ENCODE assay signal across 17 mouse cellular contexts in genomic region chr10:22072739-22073138, GRCm38 (mm10). TPM values are rescaled to one million over a fixed set of nuclear protein-coding genes. Genes with fewer than 3 reads are reported as not detected.
A peak's percentile ranks its signal among the peaks of the same experiment; 100 is the strongest.
DNase-seq lines count a peak whose midpoint lies in the region; ATAC-seq and TF ChIP-seq lines count a peak whose summit lies in the region.
"Had no signal": no experiment of that assay in that cellular context is flagged by ENCODE, and none has a peak within 500 bp of the region (broad histone marks: within the 10 kb centered on the region; RNA-seq: fewer than 3 reads in every experiment).

No protein-coding gene starts in this region.

- intact Hi-C loops in heart, postnatal 25 days (cut with DNase I), result no loop called here

- H3K4me1 ChIP-seq in liver, embryonic 14.5 days (replicated peaks; ENCODE audit: control insufficient read depth in 2 of 2, insufficient read depth in 2 of 2, low read length in 1 of 2), result no peaks in the 10 kb centered on the region
- no peaks in the 10 kb centered on the region for H3K4me1 ChIP-seq in liver, embryonic 12.5 days
- no peaks in the 10 kb centered on the region for H3K4me1 ChIP-seq in MEL (ENCODE audit: control insufficient read depth in 1 of 2, insufficient read depth in 2 of 2, low read length in 2 of 2)
- H3K4me1 ChIP-seq in forebrain, embryonic 12.5 days, result no peaks in the 10 kb centered on the region
- H3K4me1 ChIP-seq: liver, embryonic 15.5 days; megakaryocyte, embryonic 14.5 days had no signal

- no peak for TF ChIP-seq POLR2A in MEL (IDR thresholded peaks at IDR 0.05; ENCODE audit: control insufficient read depth in 1 of 2, insufficient read depth in 1 of 2, low read depth in 1 of 2, low read length in 2 of 2, poor library complexity in 1 of 2)

- H3K4me3 ChIP-seq in liver, embryonic 14.5 days (ENCODE audit: insufficient read depth in 1 of 2, low read depth in 2 of 2, low read length in 2 of 2), result no peak overlapping the region
- no peak overlapping the region for H3K4me3 ChIP-seq in liver, embryonic 12.5 days
- no peak overlapping the region for H3K4me3 ChIP-seq in MEL (ENCODE audit: control insufficient read depth in 1 of 2, insufficient read depth in 1 of 2, low read depth in 2 of 2, low read length in 2 of 2)
- H3K4me3 ChIP-seq in forebrain, embryonic 12.5 days (replicated peaks), result no peak overlapping the region
- H3K4me3 ChIP-seq: liver, embryonic 15.5 days; megakaryocyte, embryonic 14.5 days had no signal

- TF ChIP-seq RAD21 in MEL (IDR thresholded peaks at IDR 0.05; ENCODE audit: low read depth, low read length), result no peak

- no peak for TF ChIP-seq EP300 in liver, embryonic 14.5 days (IDR thresholded peaks at IDR 0.05; ENCODE audit: low read depth)
- TF ChIP-seq EP300 in MEL (IDR thresholded peaks at IDR 0.05; ENCODE audit: low read depth in 1 of 2, low read length in 2 of 2), result no peak

- TF ChIP-seq CTCF in liver, embryonic 14.5 days (IDR thresholded peaks at IDR 0.05; ENCODE audit: low read depth), result 0 out of 2 replicates have a peak, but pooled peaks have one; percentile 14
- peak in 2 of 3 experiments; percentile 22 to 34; a peak in 3 of 6 replicates for TF ChIP-seq CTCF in MEL (IDR thresholded peaks at IDR 0.05 in 2 of 3, conservative IDR thresholded peaks at IDR 0.05 in 1 of 3; ENCODE audit: control insufficient read depth in 1 of 3, insufficient read depth in 1 of 3, low read depth in 2 of 3, low read length in 3 of 3, poor library complexity in 1 of 3, severe bottlenecking in 1 of 3)

- H3K79me2 ChIP-seq in MEL (ENCODE audit: control insufficient read depth, insufficient read depth, low read length, poor library complexity), result no peaks in the 10 kb centered on the region

- H3K27ac ChIP-seq in liver, embryonic 14.5 days, result no peak overlapping the region
- H3K27ac ChIP-seq in liver, embryonic 12.5 days, result no peak overlapping the region
- H3K27ac ChIP-seq in MEL (ENCODE audit: control insufficient read depth, low read depth, low read length), result no peak overlapping the region
- H3K27ac ChIP-seq in forebrain, embryonic 12.5 days, result no peak overlapping the region
- H3K27ac ChIP-seq: liver, embryonic 15.5 days had no signal

- H3K9me3 ChIP-seq in liver, embryonic 14.5 days (ENCODE audit: control insufficient read depth, low read length), result no peaks in the 10 kb centered on the region
- H3K9me3 ChIP-seq in liver, embryonic 12.5 days (replicated peaks), result no peaks in the 10 kb centered on the region
- no peaks in the 10 kb centered on the region for H3K9me3 ChIP-seq in MEL (replicated peaks; ENCODE audit: insufficient read depth, low read length)
- H3K9me3 ChIP-seq in forebrain, embryonic 12.5 days, result no peaks in the 10 kb centered on the region
- H3K9me3 ChIP-seq: liver, embryonic 15.5 days had no signal

- peak; percentile 49 for DNase-seq in heart, adult 11 months
- DNase-seq in heart, postnatal 25 days (ENCODE audit: low spot score), result no peak
- DNase-seq in liver, embryonic 14.5 days (ENCODE audit: low read depth in 3 of 3, low spot score in 3 of 3), result no peak
- peak; percentile 6 for DNase-seq in MEL (ENCODE audit: low read depth, low spot score)
- peak; percentile 35 for DNase-seq in lung, postnatal 36 days
- DNase-seq in right cerebral cortex, postnatal 36 days (ENCODE audit: low spot score in 2 of 2), result no peak
- DNase-seq: cerebellum, adult 9-10 months; heart, postnatal 14 days; retina, postnatal 1 day had no signal

- WGBS in liver, embryonic 14.5 days (ENCODE audit: insufficient replicate concordance), result 40% methylated on average over 2 of the region's 2 CpGs
- 43% methylated on average over 2 of the region's 2 CpGs for WGBS in liver, embryonic 12.5 days (ENCODE audit: insufficient replicate concordance)
- 68% methylated on average over 2 of the region's 2 CpGs for WGBS in forebrain, embryonic 12.5 days

- no peak overlapping the region for H3K4me2 ChIP-seq in liver, embryonic 14.5 days (ENCODE audit: low read depth)
- no peak overlapping the region for H3K4me2 ChIP-seq in liver, embryonic 12.5 days
- no peak overlapping the region for H3K4me2 ChIP-seq in forebrain, embryonic 12.5 days
- H3K4me2 ChIP-seq: liver, embryonic 15.5 days had no signal

- no peaks in the 10 kb centered on the region for H3K27me3 ChIP-seq in liver, embryonic 14.5 days (ENCODE audit: control insufficient read depth, insufficient read depth, low read length)
- no peaks in the 10 kb centered on the region for H3K27me3 ChIP-seq in liver, embryonic 12.5 days (replicated peaks)
- no peaks in the 10 kb centered on the region for H3K27me3 ChIP-seq in MEL (ENCODE audit: control insufficient read depth in 1 of 2, insufficient read depth in 2 of 2, low read length in 2 of 2)
- H3K27me3 ChIP-seq in forebrain, embryonic 12.5 days, result no peaks in the 10 kb centered on the region
- H3K27me3 ChIP-seq: liver, embryonic 15.5 days; megakaryocyte, embryonic 14.5 days had no signal

- ATAC-seq in liver, embryonic 14.5 days (ENCODE audit: insufficient read depth), result no peak
- ATAC-seq in liver, embryonic 12.5 days, result no peak
- no peak for ATAC-seq in forebrain, embryonic 12.5 days (ENCODE audit: low FRiP score)

- no peaks in the 10 kb centered on the region for H3K36me3 ChIP-seq in liver, embryonic 14.5 days (replicated peaks; ENCODE audit: control insufficient read depth, insufficient read depth, low read depth)
- H3K36me3 ChIP-seq in liver, embryonic 12.5 days, result no peaks in the 10 kb centered on the region
- H3K36me3 ChIP-seq in MEL (ENCODE audit: control insufficient read depth in 1 of 2, insufficient read depth in 2 of 2, low read length in 2 of 2), result no peaks in the 10 kb centered on the region; a peak in 1 of 4 replicates
- no peaks in the 10 kb centered on the region for H3K36me3 ChIP-seq in forebrain, embryonic 12.5 days (replicated peaks)
- H3K36me3 ChIP-seq: liver, embryonic 15.5 days had no signal

- no peak overlapping the region for H3K9ac ChIP-seq in liver, embryonic 14.5 days (replicated peaks)
- no peak overlapping the region for H3K9ac ChIP-seq in liver, embryonic 12.5 days
- H3K9ac ChIP-seq in MEL (ENCODE audit: control insufficient read depth, low read depth, low read length, poor library complexity, severe bottlenecking), result no peak overlapping the region
- H3K9ac ChIP-seq in forebrain, embryonic 12.5 days, result no peak overlapping the region
- H3K9ac ChIP-seq: liver, embryonic 15.5 days had no signal

TF ChIP-seq in MEL, 35 proteins besides CTCF, POLR2A, EP300 and RAD21:
- TF ChIP-seq POLR2AphosphoS2 (IDR thresholded peaks at IDR 0.05; ENCODE audit: low read length), result no peak
- TF ChIP-seq MXI1 (IDR thresholded peaks at IDR 0.05; ENCODE audit: low read depth, low read length), result no peak
- no peak for TF ChIP-seq MAZ (IDR thresholded peaks at IDR 0.05; ENCODE audit: low read depth, low read length)
- no peak for TF ChIP-seq JUND (IDR thresholded peaks at IDR 0.05; ENCODE audit: low read depth, low read length)
- no peak for TF ChIP-seq ETS1 (IDR thresholded peaks at IDR 0.05; ENCODE audit: low read depth, low read length)
- TF ChIP-seq KAT2A (conservative IDR thresholded peaks at IDR 0.05; ENCODE audit: low read depth, low read length), result no peak
- no peak for TF ChIP-seq NRF1 (IDR thresholded peaks at IDR 0.05; ENCODE audit: insufficient read depth, low read depth, low read length, poor library complexity, severe bottlenecking)

RNA-seq across cellular contexts. Expression of gene 4930444G20Rik, which starts 4.9 kb away (rescaled TPM):
- total RNA-seq in heart, postnatal 25 days (2021), result not detected
- polyA plus RNA-seq in liver, embryonic 14.5 days (2012; rRNA removed), result not detected in 2 replicates
- polyA plus RNA-seq in liver, embryonic 14.5 days (2014; fragmentation: Nextera tagmentation; extraction: Ambion mirVana), result not detected in 2 replicates
- not detected in 2 replicates for polyA plus RNA-seq in liver, embryonic 12.5 days (2016; fragmentation: Nextera tagmentation; extraction: Ambion mirVana)
- total RNA-seq in MEL (2012; rRNA removed), result not detected in 2 replicates
- polyA plus RNA-seq in MEL (2012; ENCODE audit: insufficient read depth in 1 of 2, insufficient read length in 2 of 2, low read depth in 1 of 2, low replicate concordance in 2 of 2, missing spikeins in 1 of 2), result not detected
- polyA plus RNA-seq in forebrain, embryonic 12.5 days (2016; fragmentation: Nextera tagmentation; extraction: Ambion mirVana), result not detected in 2 replicates
- total RNA-seq: adrenal gland, adult 18-20 months; heart, postnatal 14 days; left cerebral cortex, postnatal 25 days had no signal
- polyA plus RNA-seq: frontal cortex, adult 2 months; liver, embryonic 15.5 days; neural tube, embryonic 14.5 days had no signal

Comparison
In these comparisons a context has a peak if more than half of its experiments do, and no peak if none do; other contexts are left out.
1. DNase-seq: peak in heart, adult 11 months (single experiment), MEL (single experiment) and lung, postnatal 36 days (single experiment); none in heart, postnatal 25 days (single experiment), liver, embryonic 14.5 days (0 of 3) and right cerebral cortex, postnatal 36 days (0 of 2).